Mouse (Mus musculus) stomach, embryonic 14.5 days (tissue): ENCODE measurements around the gene Aqr. TPM values are rescaled to one million over a fixed set of nuclear protein-coding genes. Genes with fewer than 3 reads are reported as not detected.
A peak's percentile ranks its signal among the peaks of the same experiment; 100 is the strongest.

Source experiments
- ATAC-seq: fragments of 200-750 bp; cut with Nextera tagmentation; 2 replicates; pipeline ENCODE4 v1.8.0; 2017; ENCODE audit warnings: low read depth, moderate TSS enrichment; ENCODE audit not compliant: insufficient number of reproducible peaks, insufficient read depth, low FRiP score
- H3K27ac ChIP-seq: fragments of 300-500 bp; sonication (generic); 2 replicates; pipeline ENCODE4 v1.5.1; 2014; ENCODE audit warnings: mild to moderate bottlenecking, low read length, moderate library complexity, mixed read lengths
- H3K27me3 ChIP-seq: fragments of 300-500 bp; sonication (generic); 2 replicates; pipeline ENCODE4 v1.6.1; 2014; ENCODE audit warnings: low read length, control low read depth, mixed read lengths; ENCODE audit not compliant: control insufficient read depth, insufficient read depth
- H3K36me3 ChIP-seq: fragments of 300-500 bp; sonication (generic); 2 replicates; pipeline ENCODE4 v1.6.1; 2014; ENCODE audit warnings: mild to moderate bottlenecking, control low read depth, low read length, moderate library complexity, mixed read lengths; ENCODE audit not compliant: control insufficient read depth, insufficient read depth
- H3K4me1 ChIP-seq: fragments of 300-500 bp; sonication (generic); 2 replicates; pipeline ENCODE4 v1.6.1; 2014; ENCODE audit warnings: low read length, control low read depth, mixed read lengths; ENCODE audit not compliant: control insufficient read depth, insufficient read depth
- H3K4me2 ChIP-seq: fragments of 300-500 bp; sonication (generic); replicated peaks from 2 replicates; pipeline ENCODE4 v1.6.1; 2014; ENCODE audit warnings: low read depth, low read length, control low read depth
- H3K4me3 ChIP-seq: fragments of 300-500 bp; sonication (generic); 2 replicates; pipeline ENCODE4 v1.5.1; 2014; ENCODE audit warnings: low read depth, low read length, control low read depth
- H3K9ac ChIP-seq: fragments of 300-500 bp; sonication (generic); replicated peaks from 2 replicates; pipeline ENCODE4 v1.6.1; 2014; ENCODE audit warnings: low read depth, mild to moderate bottlenecking, control low read depth, low read length, moderate library complexity, mixed read lengths
- H3K9me3 ChIP-seq: fragments of 300-500 bp; sonication (generic); 2 replicates; pipeline ENCODE4 v1.6.1; 2016; ENCODE audit warnings: low read depth, low read length, control low read depth; ENCODE audit not compliant: control insufficient read depth
- WGBS: fragments of 180-500 bp; shearing (Covaris S2); extraction: QIAGEN DNeasy Blood & Tissue Kit; methylation state at CpG from one replicate; pipeline ENCODE4 v1.1.7; 2014; 5-methylcytosine and 5-hydroxymethylcytosine counted together
- polyA plus RNA-seq: library from polyadenylated mRNA; unstranded; fragments of >200 nt; fragmentation: Nextera tagmentation; extraction: Ambion mirVana; gene quantifications from 2 replicates; pipeline ENCODE4 v1.2.1, GENCODE M21; 2014

The Aqr gene
- polyA plus RNA-seq, 1 experiment from 2014 or later = 54.1 TPM

DNA sequence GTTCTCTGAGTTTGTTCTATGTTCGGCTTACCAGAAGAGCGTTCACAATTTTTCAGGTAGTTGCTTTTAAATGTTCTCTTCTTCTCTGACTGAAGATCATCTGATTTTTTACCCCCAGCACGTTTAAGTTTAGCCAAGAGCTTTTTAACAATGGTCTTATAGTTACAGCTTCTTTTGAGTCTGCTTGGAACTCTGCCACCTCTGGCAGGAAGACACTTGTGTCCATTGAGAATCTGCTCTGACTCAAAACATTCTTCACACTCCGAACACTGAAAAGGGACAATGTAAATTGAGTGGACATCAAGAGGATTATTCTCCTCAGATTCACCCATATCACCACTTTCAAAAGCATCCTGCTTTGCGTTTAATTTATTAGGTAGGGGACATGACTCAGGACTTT lies 9.6 kb upstream of the Aqr start:
- H3K27me3 ChIP-seq = no peaks in the 10 kb centered on the region
- no peak overlapping the region for H3K4me3 ChIP-seq
- H3K4me1 ChIP-seq = peaks cover 7% of the 10 kb centered on the region; the same call in 1 of the 2 replicates
- H3K9me3 ChIP-seq = no peaks in the 10 kb centered on the region
- 90% methylated on average over 5 of the region's 5 CpGs for WGBS
- H3K9ac ChIP-seq = no peak overlapping the region
- H3K27ac ChIP-seq = no peak overlapping the region
- no peak overlapping the region for H3K4me2 ChIP-seq
- H3K36me3 ChIP-seq = peaks cover 13% of the 10 kb centered on the region
- ATAC-seq = no peak

GRCm38 (mm10) chr2:114177802-114178733 lies 8.8 kb downstream of the Aqr start:
- ATAC-seq = no peak
- no peak overlapping the region for H3K4me2 ChIP-seq
- H3K4me1 ChIP-seq = peaks cover 8% of the 10 kb centered on the region
- 55% methylated on average over 4 of the region's 4 CpGs for WGBS
- no peak overlapping the region for H3K4me3 ChIP-seq
- no peaks in the 10 kb centered on the region for H3K36me3 ChIP-seq
- H3K9ac ChIP-seq = no peak overlapping the region
- no peaks in the 10 kb centered on the region for H3K27me3 ChIP-seq
- H3K9me3 ChIP-seq = no peaks in the 10 kb centered on the region
- H3K27ac ChIP-seq = no peak overlapping the region

DNA sequence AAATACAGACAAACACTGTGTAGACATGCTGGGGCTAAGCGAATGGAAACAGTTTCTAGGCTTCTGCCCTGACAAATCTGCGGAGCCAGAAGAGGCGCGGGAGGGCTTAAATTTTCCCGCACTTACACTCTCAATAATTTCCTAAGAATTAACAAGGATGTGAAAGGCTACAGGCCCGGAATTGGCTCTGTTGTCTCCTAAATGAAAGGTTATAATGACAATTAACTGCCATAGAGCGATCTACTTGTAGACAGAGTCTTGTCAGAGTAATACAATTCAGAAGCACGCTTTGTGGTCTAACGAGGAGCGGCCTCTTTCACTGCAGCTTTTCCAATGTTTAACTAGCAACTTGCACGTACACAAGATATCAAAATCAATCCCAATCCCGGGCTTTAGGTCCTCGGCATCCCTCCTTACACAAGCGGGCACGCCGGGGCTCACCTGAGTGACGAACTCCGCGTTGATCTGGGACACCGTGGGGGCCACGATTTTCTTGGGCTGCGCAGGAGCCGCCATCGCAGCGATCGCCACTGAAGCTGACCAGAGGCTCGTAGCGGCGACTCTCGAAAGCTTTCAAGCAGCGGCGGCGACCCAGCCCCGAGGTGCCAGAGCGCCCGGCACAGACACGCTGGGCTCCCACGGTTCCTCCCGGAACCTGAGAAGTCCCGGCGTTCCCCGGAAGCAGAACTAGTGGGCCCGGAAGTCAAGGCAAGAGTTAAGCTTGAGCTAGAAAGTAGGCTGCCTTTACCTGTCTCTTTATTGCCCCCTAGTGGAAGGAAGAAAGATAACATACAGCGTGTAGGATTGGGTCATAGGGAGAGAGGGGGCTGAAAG lies 12.0 kb downstream of the Aqr start:
- ATAC-seq = peak; percentile 93
- H3K4me3 ChIP-seq = peak overlapping the region; percentile 72
- H3K4me1 ChIP-seq = peaks cover 8% of the 10 kb centered on the region
- H3K36me3 ChIP-seq = peaks cover 13% of the 10 kb centered on the region
- under 1% methylated on average over 44 of the region's 44 CpGs for WGBS
- no peaks in the 10 kb centered on the region for H3K27me3 ChIP-seq
- H3K9ac ChIP-seq = peak overlapping the region; percentile 83
- H3K4me2 ChIP-seq = peak overlapping the region; percentile 84
- H3K27ac ChIP-seq = no peak overlapping the region
- no peaks in the 10 kb centered on the region for H3K9me3 ChIP-seq

DNA sequence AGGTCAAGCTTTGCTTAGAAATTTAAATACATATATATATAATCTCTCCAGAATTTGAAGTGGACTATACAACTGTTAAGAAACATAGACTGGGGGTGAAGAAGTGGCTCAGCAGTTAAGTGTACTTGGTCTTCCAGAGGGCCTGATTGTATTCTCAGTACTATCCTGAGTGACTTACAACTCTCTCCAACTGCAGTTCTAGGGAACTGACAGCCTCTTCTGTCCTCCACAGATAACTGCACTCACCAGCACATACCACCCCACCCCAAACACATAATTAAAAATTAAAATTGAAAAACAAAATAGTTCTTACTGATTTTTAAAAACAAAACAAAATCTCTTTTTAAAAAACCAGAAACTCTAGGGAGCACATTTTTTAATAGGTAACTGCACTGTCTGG lies 13.6 kb downstream of the Aqr start:
- Histone ChIP-seq H3K9ac (no peak overlapping the region), H3K36me3 (peaks cover 13% of the 10 kb centered on the region)
- ATAC-seq = no peak

DNA sequence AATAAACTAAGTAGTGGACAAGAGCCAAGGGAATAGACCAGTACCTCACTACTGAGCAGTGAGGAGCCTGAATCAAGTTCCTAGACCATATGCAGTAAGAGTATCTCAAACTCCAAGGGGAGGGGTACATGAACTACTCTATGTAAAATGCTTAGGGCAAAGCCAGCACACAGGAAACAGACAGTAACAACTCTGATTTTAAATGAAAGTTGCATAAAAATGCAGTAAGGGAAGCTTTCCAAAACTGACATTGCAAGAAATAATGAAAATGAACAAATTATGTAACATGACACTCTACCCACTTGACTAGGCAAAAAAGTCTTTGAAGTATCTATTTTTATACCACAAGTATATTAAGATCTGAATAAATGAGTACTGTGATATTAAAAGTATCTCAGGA lies 19.0 kb downstream of the Aqr start:
- ATAC-seq = no peak

More for the DNA sequence above, 13.6 kb downstream of the Aqr start:
- no peak overlapping the region for H3K27ac ChIP-seq
- no peaks in the 10 kb centered on the region for H3K9me3 ChIP-seq
- H3K4me1 ChIP-seq = peaks cover 8% of the 10 kb centered on the region
- no peak overlapping the region for H3K4me2 ChIP-seq
- H3K27me3 ChIP-seq = no peaks in the 10 kb centered on the region
- H3K4me3 ChIP-seq = no peak overlapping the region

GRCm38 (mm10) chr2:114161978-114162377 lies 24.8 kb downstream of the Aqr start:
- H3K4me2 ChIP-seq = no peak overlapping the region
- no peak overlapping the region for H3K4me3 ChIP-seq
- H3K36me3 ChIP-seq = peaks cover 39% of the 10 kb centered on the region
- no peaks in the 10 kb centered on the region for H3K4me1 ChIP-seq
- H3K27me3 ChIP-seq = no peaks in the 10 kb centered on the region
- WGBS = 91% methylated on average over 1 of the region's 1 CpGs
- no peak for ATAC-seq
- no peak overlapping the region for H3K27ac ChIP-seq
- no peak overlapping the region for H3K9ac ChIP-seq
- H3K9me3 ChIP-seq = no peaks in the 10 kb centered on the region

More for the DNA sequence above, 19.0 kb downstream of the Aqr start:
- no peak overlapping the region for H3K4me2 ChIP-seq
- no peak overlapping the region for H3K4me3 ChIP-seq
- H3K9ac ChIP-seq = no peak overlapping the region
- H3K27ac ChIP-seq = no peak overlapping the region
- no peaks in the 10 kb centered on the region for H3K27me3 ChIP-seq
- H3K4me1 ChIP-seq = no peaks in the 10 kb centered on the region
- H3K9me3 ChIP-seq = no peaks in the 10 kb centered on the region
- H3K36me3 ChIP-seq = peaks cover 29% of the 10 kb centered on the region

DNA sequence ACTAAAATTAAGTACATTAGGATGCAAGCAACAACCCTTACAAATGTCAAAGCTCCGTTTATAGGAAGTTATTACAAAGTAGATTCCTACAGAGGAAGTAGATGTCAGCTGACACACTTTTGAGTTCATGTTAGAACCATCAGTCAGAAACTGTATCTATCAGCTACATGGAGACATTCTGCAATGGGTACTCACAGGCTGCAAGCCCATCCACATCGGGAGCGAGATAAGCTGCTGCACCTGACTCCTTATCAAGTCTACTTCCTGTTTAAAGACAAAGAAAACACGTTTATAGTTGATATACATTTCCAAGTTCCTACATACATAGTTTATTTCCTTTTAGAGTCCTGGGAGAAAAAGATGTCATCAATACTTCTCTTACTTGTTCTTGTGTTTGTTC lies 29.5 kb downstream of the Aqr start:
- H3K27me3 ChIP-seq = no peaks in the 10 kb centered on the region
- no peaks in the 10 kb centered on the region for H3K9me3 ChIP-seq
- H3K27ac ChIP-seq = no peak overlapping the region
- ATAC-seq = no peak
- no peak overlapping the region for H3K9ac ChIP-seq
- 77% methylated on average over 4 of the region's 4 CpGs for WGBS
- H3K4me1 ChIP-seq = no peaks in the 10 kb centered on the region
- H3K4me3 ChIP-seq = no peak overlapping the region
- H3K36me3 ChIP-seq = peaks cover 52% of the 10 kb centered on the region
- no peak overlapping the region for H3K4me2 ChIP-seq

GRCm38 (mm10) chr2:114156639-114157038 lies 30.2 kb downstream of the Aqr start:
- WGBS = 94% methylated on average over 1 of the region's 1 CpGs
- no peaks in the 10 kb centered on the region for H3K9me3 ChIP-seq
- H3K36me3 ChIP-seq = peaks cover 52% of the 10 kb centered on the region
- H3K27ac ChIP-seq = no peak overlapping the region
- no peaks in the 10 kb centered on the region for H3K4me1 ChIP-seq
- H3K4me2 ChIP-seq = no peak overlapping the region
- H3K4me3 ChIP-seq = no peak overlapping the region
- ATAC-seq = no peak
- no peaks in the 10 kb centered on the region for H3K27me3 ChIP-seq
- no peak overlapping the region for H3K9ac ChIP-seq
